Comparison of ENCODE assay signal across 8 mouse cellular contexts in the genomic region with DNA sequence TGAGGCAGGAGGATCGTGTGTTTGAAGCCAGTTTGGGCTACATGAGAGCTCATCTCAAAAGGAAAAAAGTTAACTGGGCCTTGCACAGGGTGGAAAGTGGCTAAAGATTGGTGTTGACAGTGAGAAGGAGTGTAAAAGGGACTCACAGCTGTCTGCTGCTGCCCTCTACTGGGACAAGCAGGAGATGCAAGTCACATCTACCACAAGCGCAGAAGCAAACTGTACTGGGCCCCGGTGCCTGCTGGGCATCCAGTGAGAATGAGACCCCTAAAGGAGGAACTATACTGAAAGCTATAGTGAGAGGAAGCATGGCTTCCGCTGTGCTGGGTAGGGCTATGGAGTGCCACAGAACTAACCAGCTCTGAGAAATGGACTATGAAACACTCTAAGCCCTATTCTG. TPM values are rescaled to one million over a fixed set of nuclear protein-coding genes. Genes with fewer than 3 reads are reported as not detected.
DNase-seq lines count a peak whose midpoint lies in the region; ATAC-seq and TF ChIP-seq lines count a peak whose summit lies in the region.

No protein-coding gene starts in this region.

- no peak overlapping the region for H3K9ac ChIP-seq in ES-E14 (ENCODE audit: insufficient read depth, low read depth, low read length, poor library complexity, severe bottlenecking)
- H3K9ac ChIP-seq in forebrain, embryonic 13.5 days, result no peak overlapping the region

- peak; percentile 57 for DNase-seq in ES-E14 (ENCODE audit: low read depth, low spot score)
- peak; percentile 52 for DNase-seq in c-Kit-positive CD71-positive TER-119-positive erythroid progenitor cells, embryonic 14.5 days (ENCODE audit: low spot score)
- peak; percentile 74 to 83 for DNase-seq in heart, postnatal 36 days
- DNase-seq in layer of hippocampus, adult 18-20 months (ENCODE audit: low spot score in 2 of 2), result peak; percentile 77 to 95
- DNase-seq in lung, adult 18-20 months, result peak; percentile 61
- peak; percentile 25 to 41 for DNase-seq in thymus, adult 18-20 months

- ATAC-seq in forebrain, embryonic 13.5 days, result peak; percentile 76
- ATAC-seq in neutrophil, adult 5-6 weeks (ENCODE audit: extremely low read depth, insufficient number of reproducible peaks, low FRiP score, poor library complexity, severe bottlenecking), result peak; percentile 73

- WGBS in forebrain, embryonic 13.5 days, result 15% methylated on average over 4 of the region's 4 CpGs

- intact Hi-C loops in heart, postnatal 36 days (cut with DNase I), result loop anchor here (5.0 to 10.0 kb wide), 2 partner anchors 130 to 208 kb away; no protein-coding TSS in a partner anchor

- peaks cover 2% of the 10 kb centered on the region in 2 experiments; a peak in 2 of 4 replicates for H3K4me1 ChIP-seq in ES-E14 (ENCODE audit: control insufficient read depth in 2 of 2, insufficient read depth in 2 of 2, low read length in 2 of 2, poor library complexity in 1 of 2)
- no peaks in the 10 kb centered on the region for H3K4me1 ChIP-seq in forebrain, embryonic 13.5 days

- no peak overlapping the region for H3K4me3 ChIP-seq in ES-E14 (ENCODE audit: insufficient read depth in 1 of 2, low read depth in 1 of 2, low read length in 2 of 2, poor library complexity in 1 of 2, severe bottlenecking in 1 of 2)
- H3K4me3 ChIP-seq in forebrain, embryonic 13.5 days, result no peak overlapping the region

- no peaks in the 10 kb centered on the region for H3K9me3 ChIP-seq in ES-E14 (ENCODE audit: control insufficient read depth, insufficient read depth, low read depth, low read length)
- H3K9me3 ChIP-seq in forebrain, embryonic 13.5 days (replicated peaks), result no peaks in the 10 kb centered on the region

- H3K36me3 ChIP-seq in ES-E14 (ENCODE audit: control insufficient read depth, insufficient read depth, low read length, poor library complexity, severe bottlenecking), result peaks cover 9% of the 10 kb centered on the region
- H3K36me3 ChIP-seq in forebrain, embryonic 13.5 days (ENCODE audit: poor library complexity, severe bottlenecking), result peaks cover 23% of the 10 kb centered on the region

- H3K27ac ChIP-seq in ES-E14 (ENCODE audit: insufficient read depth, low read depth, low read length, poor library complexity, severe bottlenecking), result no peak overlapping the region
- no peak overlapping the region for H3K27ac ChIP-seq in forebrain, embryonic 13.5 days

- in situ Hi-C loops in ES-E14 (cut with MboI; ENCODE audit: low sequenced_read_pairs in 2 of 2, unreplicated experiment in 2 of 2), result loop anchor here (10.0 kb wide), 1 partner anchor 298 kb away; no protein-coding TSS in a partner anchor

- no peak overlapping the region for H3K4me2 ChIP-seq in forebrain, embryonic 13.5 days

- no peaks in the 10 kb centered on the region for H3K27me3 ChIP-seq in forebrain, embryonic 13.5 days

TF ChIP-seq in ES-E14, 5 proteins besides CTCF, POLR2A, EP300 and RAD21:
- TF ChIP-seq MAFK (IDR thresholded peaks at IDR 0.05; ENCODE audit: insufficient read depth, low read depth, low read length) (no peak), ZC3H11A (IDR thresholded peaks at IDR 0.05; ENCODE audit: borderline replicate concordance, low read depth, low read length) (peak; percentile 74), HCFC1 (IDR thresholded peaks at IDR 0.05; ENCODE audit: borderline replicate concordance, insufficient read depth, low read length) (no peak)
TF ChIP-seq in ES-E14: peak in this region for 1.

RNA-seq across cellular contexts. Expression of a gene that starts 50.2 kb away (rescaled TPM):
- total RNA-seq in ES-E14 (2012; rRNA removed), result 21.7 and 25.7 TPM in 2 replicates
- polyA plus RNA-seq in forebrain, embryonic 13.5 days (2015; fragmentation: Nextera tagmentation; extraction: Ambion mirVana), result 19.8 and 20.2 TPM in 2 replicates
- 1 to 10 TPM; 7.8 to 8.2 TPM for total RNA-seq in heart, postnatal 36 days (2021)
- total RNA-seq in layer of hippocampus, adult 18-20 months (2021), result 10 to 100 TPM; 15.9 to 16.7 TPM
- total RNA-seq in neutrophil, adult 5-6 weeks (2017), result 36.1 and 41.4 TPM in 2 replicates

RNA-seq across cellular contexts. Expression of a gene that starts 50.3 kb away (rescaled TPM):
- 28.1 and 32.7 TPM in 2 replicates for total RNA-seq in ES-E14 (2012; rRNA removed)
- 13.0 and 14.7 TPM in 2 replicates for polyA plus RNA-seq in forebrain, embryonic 13.5 days (2015; fragmentation: Nextera tagmentation; extraction: Ambion mirVana)
- total RNA-seq in heart, postnatal 36 days (2021), result 10 to 100 TPM; 16.7 to 19.5 TPM
- total RNA-seq in layer of hippocampus, adult 18-20 months (2021), result 10 to 100 TPM; 16.2 to 18.2 TPM
- total RNA-seq in neutrophil, adult 5-6 weeks (2017), result 7.8 and 7.9 TPM in 2 replicates

Comparison
In these comparisons a context has a peak if more than half of its experiments do, and no peak if none do; other contexts are left out.
1. DNase-seq: peak in every context shown above with its lines; median percentile 86 in layer of hippocampus, adult 18-20 months; 78 in heart, postnatal 36 days; 61 in lung, adult 18-20 months; 57 in ES-E14; 52 in c-Kit-positive CD71-positive TER-119-positive erythroid progenitor cells, embryonic 14.5 days; 33 in thymus, adult 18-20 months.